Mouse (Mus musculus) adrenal gland, postnatal 4 days (tissue): ENCODE measurements around the gene Map3k21. TPM values are rescaled to one million over a fixed set of nuclear protein-coding genes. Genes with fewer than 3 reads are reported as not detected.

Experiments used
- DNase-seq, 2 experiments: peaks; one replicate each; pipeline ENCODE4 v3.0.0; 2021 to 2022; ENCODE audit warnings: low spot score in 2 of 2, mixed read lengths in 2 of 2
- total RNA-seq, 2 experiments: library from RNA; stranded (reverse); gene quantifications; 2 replicates each; pipeline ENCODE4 v1.2.3; 2021

Map3k21 gene
- total RNA-seq, 2 experiments from 2014 or later, result 2.3 to 4.6 TPM

GRCm38 (mm10) chr8:125961790-125962189 lies 51.5 kb downstream of the Map3k21 start:
- DNase-seq, result no peak

GRCm38 (mm10) chr8:125963807-125964211 lies 53.6 kb downstream of the Map3k21 start:
- DNase-seq, result no peak

- no peak for DNase-seq
Observed at GRCm38 (mm10) chr8:125971336-125971735, 61.1 kb downstream of the Map3k21 start.

DNA sequence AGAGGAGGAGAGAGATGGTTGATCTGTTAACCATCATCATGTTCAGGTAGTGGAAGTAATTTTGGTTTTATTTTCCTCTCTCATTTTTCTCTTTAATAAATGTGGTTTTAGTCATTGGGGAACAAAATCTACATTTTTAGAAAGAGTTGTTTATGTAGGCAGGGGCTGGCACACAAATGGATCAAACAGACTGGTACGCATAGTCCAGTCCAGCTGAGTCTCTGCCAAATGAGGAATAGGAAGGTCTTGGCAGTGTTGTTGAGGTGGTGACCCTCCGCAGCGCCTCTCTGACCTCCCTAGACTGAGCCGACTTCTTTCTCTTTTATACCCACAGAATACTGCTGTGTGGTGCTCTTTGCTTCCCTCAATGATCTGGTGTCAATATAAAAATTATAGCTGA lies 65.7 kb downstream of the Map3k21 start:
- no peak for DNase-seq

- DNase-seq, result no peak
Observed at GRCm38 (mm10) chr8:125980826-125981225, 70.6 kb downstream of the Map3k21 start.

- no peak for DNase-seq
Observed at GRCm38 (mm10) chr8:125983515-125983914, 73.3 kb downstream of the Map3k21 start.

- no peak for DNase-seq
Observed at GRCm38 (mm10) chr8:125984140-125984539, 73.9 kb downstream of the Map3k21 start.

GRCm38 (mm10) chr8:125985364-125985763 lies 75.1 kb downstream of the Map3k21 start:
- no peak for DNase-seq

DNA sequence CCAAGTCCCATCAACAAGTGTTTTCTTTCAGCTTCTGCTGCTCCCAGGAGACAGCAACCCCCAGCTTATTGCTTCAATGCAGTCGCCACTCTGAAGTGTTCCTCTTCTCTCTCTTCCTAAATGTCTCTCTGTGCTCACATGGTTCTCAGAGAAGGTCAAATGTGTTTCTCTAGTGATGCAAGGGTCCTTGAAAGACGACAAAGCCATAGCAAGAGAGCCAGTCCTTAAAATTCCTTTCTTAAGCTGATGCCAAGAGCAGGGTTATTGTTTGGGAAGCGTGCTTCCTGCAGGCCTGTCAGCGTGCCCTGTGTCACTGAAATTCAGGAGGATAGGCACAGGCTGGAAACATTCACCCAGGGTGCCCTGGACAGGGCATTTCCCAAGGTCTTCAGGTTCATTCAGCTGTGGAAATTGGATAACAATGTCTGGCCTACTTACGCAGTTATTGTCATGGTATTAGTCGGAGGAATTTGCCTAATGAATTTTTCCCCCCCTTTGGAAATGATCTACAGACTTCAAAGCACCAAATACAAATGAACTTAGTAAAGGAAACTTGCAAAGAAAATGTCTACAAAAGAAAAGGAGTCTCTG lies 76.8 kb downstream of the Map3k21 start:
- DNase-seq, result no peak

GRCm38 (mm10) chr8:125987996-125988395 lies 77.7 kb downstream of the Map3k21 start:
- no peak for DNase-seq

GRCm38 (mm10) chr8:125993636-125994035 lies 83.4 kb downstream of the Map3k21 start:
- DNase-seq, result no peak

GRCm38 (mm10) chr8:125995101-125995986 lies 85.1 kb downstream of the Map3k21 start, which contains the start of gene Kcnk1:
TSS of gene Kcnk1 (plus strand) at chr8:125995170.
- no peak for DNase-seq

GRCm38 (mm10) chr8:125996031-125996839 lies 86.0 kb downstream of the Map3k21 start:
- no peak for DNase-seq

GRCm38 (mm10) chr8:125996980-125997379 lies 86.7 kb downstream of the Map3k21 start:
- DNase-seq, result no peak

Other genes starting within 250 kb of the Map3k21 start
- gene Map10, start 240.6 kb upstream of the Map3k21 start, total RNA-seq, result 1 to 10 TPM; 5.5 to 6.2 TPM
- 10 to 100 TPM; 22.5 to 24.4 TPM for gene Ntpcr, start 180.5 kb upstream of the Map3k21 start, total RNA-seq
- 1 to 10 TPM in 1 of 2 experiments, under 1 TPM in 1; 0.90 to 1.1 TPM for gene Pcnx2, start 12.1 kb upstream of the Map3k21 start, total RNA-seq
- 1 to 10 TPM; 1.4 to 4.6 TPM for gene Kcnk1, start 84.7 kb downstream of the Map3k21 start, total RNA-seq